Mouse (Mus musculus) ES-Bruce4 (cell line): Measurements from ENCODE around the gene Fan1.

Source experiments
- CTCF ChIP-seq: IDR thresholded peaks from one replicate; pipeline ENCODE4 v1.8.1; 2011; ENCODE audit warnings: low read depth, low read length
- POLR2A ChIP-seq: IDR thresholded peaks from one replicate; pipeline ENCODE4 v1.8.1; 2011; ENCODE audit warnings: low read length; ENCODE audit not compliant: insufficient read depth

GRCm38 (mm10) chr7:64332686-64333085 is 41.2 kb downstream of the Fan1 start:
- TF ChIP-seq CTCF (no peak), POLR2A (no peak)
